Mouse (Mus musculus): ENCODE results near the gene Pofut2.

GRCm38 (mm10) chr10:77222963-77223552, 36.0 kb upstream of the Pofut2 start:
- TF ChIP-seq CTCF (IDR thresholded peaks at IDR 0.05; ENCODE audit: control insufficient read depth, insufficient read depth, low read length) (no peak), POLR2A (IDR thresholded peaks at IDR 0.05; ENCODE audit: borderline replicate concordance, control insufficient read depth, low read depth, low read length) (no peak)

All from bone marrow, adult 2 months (tissue).